Mouse (Mus musculus): ENCODE measurements around the gene Tmem87b. TPM values are rescaled to one million over a fixed set of nuclear protein-coding genes. Genes with fewer than 3 reads are reported as not detected.

Tmem87b gene
- polyA plus RNA-seq, 1 experiment from 2014 or later = 25.3 TPM

GRCm38 (mm10) chr2:128862636-128863035 is 44.7 kb downstream of the Tmem87b start, which contains the start of gene Fbln7:
TSS of gene Fbln7 (plus strand) at chr2:128862981.
- Histone ChIP-seq H3K4me2 (ENCODE audit: low read depth, low read length) (peak within 1 kb of the TSS; percentile 98), H3K27ac (ENCODE audit: low read length) (no peak within 1 kb of the TSS), H3K4me3 (ENCODE audit: low read length) (peak within 1 kb of the TSS; percentile 59), H3K4me1 (ENCODE audit: control insufficient read depth, insufficient read depth, low read length) (0 out of 2 replicates have a peak, but pooled peaks cover 2% of the 10 kb centered on the region), H3K9me3 (replicated peaks; ENCODE audit: control insufficient read depth, low read length) (no peaks in the 10 kb centered on the region), H3K27me3 (ENCODE audit: control insufficient read depth, insufficient read depth, low read length) (peaks cover 21% of the 10 kb centered on the region), H3K36me3 (ENCODE audit: control insufficient read depth, insufficient read depth) (no peaks in the 10 kb centered on the region), H3K9ac (ENCODE audit: low read length) (peak within 1 kb of the TSS; percentile 69)
- no peak for ATAC-seq (replicated peaks; ENCODE audit: extremely low read depth, insufficient read depth, low FRiP score)
- 90% methylated on average over 9 of the region's 9 CpGs for WGBS

DNA sequence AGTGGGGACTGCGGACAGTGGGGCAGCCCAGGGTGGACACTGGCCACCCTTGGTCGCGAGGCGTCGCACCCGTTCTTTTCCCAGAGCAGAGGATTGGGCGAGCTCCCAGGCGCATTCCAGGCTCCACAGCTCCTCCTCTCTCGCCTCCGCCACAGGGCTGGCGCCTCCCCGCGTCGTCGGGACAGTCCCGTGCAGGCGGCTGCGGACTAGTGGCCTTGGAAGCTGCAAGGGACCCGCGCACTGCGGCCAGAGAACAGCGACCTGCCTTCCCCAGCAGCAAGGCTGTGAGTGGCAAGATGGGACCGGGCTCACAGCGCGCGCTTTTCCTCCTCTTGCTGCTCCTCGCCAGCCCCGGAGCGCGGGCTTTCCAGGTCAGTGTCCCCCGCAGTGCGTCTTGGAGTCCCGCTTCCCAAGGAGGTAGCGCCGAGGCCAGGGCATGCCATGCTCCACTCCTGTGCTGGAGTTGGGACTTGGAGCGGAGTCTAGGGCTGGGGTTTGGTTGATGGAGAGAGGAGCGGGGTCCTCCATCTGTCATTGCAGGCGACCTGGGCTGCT is 45.9 kb downstream of the Tmem87b start:
- H3K4me1 ChIP-seq (ENCODE audit: control insufficient read depth, insufficient read depth, low read length) = 0 out of 2 replicates have a peak, but pooled peaks cover 2% of the 10 kb centered on the region
- no peaks in the 10 kb centered on the region for H3K36me3 ChIP-seq (ENCODE audit: control insufficient read depth, insufficient read depth)
- ATAC-seq (replicated peaks; ENCODE audit: extremely low read depth, insufficient read depth, low FRiP score) = peak; percentile 86
- no peaks in the 10 kb centered on the region for H3K9me3 ChIP-seq (replicated peaks; ENCODE audit: control insufficient read depth, low read length)
- WGBS = under 1% methylated on average over 38 of the region's 38 CpGs
- peak overlapping the region; percentile 98 for H3K4me2 ChIP-seq (ENCODE audit: low read depth, low read length)
- H3K27ac ChIP-seq (ENCODE audit: low read length) = no peak overlapping the region
- H3K9ac ChIP-seq (ENCODE audit: low read length) = peak overlapping the region; percentile 69
- H3K27me3 ChIP-seq (ENCODE audit: control insufficient read depth, insufficient read depth, low read length) = peaks cover 21% of the 10 kb centered on the region
- peak overlapping the region; percentile 59 for H3K4me3 ChIP-seq (ENCODE audit: low read length)

DNA sequence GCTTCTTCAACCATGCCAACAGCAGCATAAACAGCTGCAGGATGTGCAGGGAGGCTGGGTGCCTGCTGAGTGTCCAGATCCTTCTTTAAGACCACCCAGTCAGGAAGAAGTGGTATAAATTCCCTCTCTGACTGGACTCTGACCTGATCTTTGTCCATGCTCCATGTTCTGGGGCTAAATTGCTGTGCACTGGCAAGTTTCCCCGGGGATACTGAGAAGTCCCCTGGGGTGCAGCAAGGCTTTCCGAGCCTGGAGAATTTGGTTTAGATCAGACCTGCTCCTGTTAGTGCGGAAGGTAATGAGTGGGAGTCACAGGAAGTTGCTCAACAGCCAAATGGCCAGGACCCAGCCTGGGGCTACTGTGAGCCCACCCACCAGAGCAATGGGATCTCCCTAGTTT is 47.1 kb downstream of the Tmem87b start:
- Histone ChIP-seq H3K27ac (ENCODE audit: low read length) (no peak overlapping the region), H3K27me3 (ENCODE audit: control insufficient read depth, insufficient read depth, low read length) (peaks cover 21% of the 10 kb centered on the region), H3K36me3 (ENCODE audit: control insufficient read depth, insufficient read depth) (no peaks in the 10 kb centered on the region), H3K4me2 (ENCODE audit: low read depth, low read length) (no peak overlapping the region), H3K4me1 (ENCODE audit: control insufficient read depth, insufficient read depth, low read length) (0 out of 2 replicates have a peak, but pooled peaks cover 2% of the 10 kb centered on the region), H3K9me3 (replicated peaks; ENCODE audit: control insufficient read depth, low read length) (no peaks in the 10 kb centered on the region), H3K4me3 (ENCODE audit: low read length) (no peak overlapping the region), H3K9ac (ENCODE audit: low read length) (no peak overlapping the region)
- 33% methylated on average over 3 of the region's 3 CpGs for WGBS
- no peak for ATAC-seq (replicated peaks; ENCODE audit: extremely low read depth, insufficient read depth, low FRiP score)

DNA sequence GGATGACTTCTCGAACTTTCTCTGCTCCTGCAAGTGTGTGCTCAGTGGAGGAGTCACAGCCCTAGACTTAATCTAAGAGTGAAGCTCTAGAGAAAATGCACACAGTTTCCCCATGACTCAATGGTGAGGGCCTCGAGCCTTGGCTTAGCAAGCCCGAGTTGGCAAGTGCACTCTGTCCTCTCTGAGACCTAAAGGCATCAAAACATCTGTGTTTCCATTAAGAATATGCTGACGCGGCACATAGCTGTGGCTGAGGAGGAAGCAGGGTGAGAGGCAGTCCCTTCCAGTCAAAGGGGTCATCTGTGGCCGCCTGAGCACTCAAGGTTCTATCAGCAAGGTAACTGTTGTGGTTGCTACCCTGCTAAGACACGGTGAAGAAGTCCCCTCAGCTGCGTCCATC is 53.7 kb downstream of the Tmem87b start:
- Histone ChIP-seq H3K27ac (ENCODE audit: low read length) (no peak overlapping the region), H3K36me3 (ENCODE audit: control insufficient read depth, insufficient read depth) (no peaks in the 10 kb centered on the region), H3K27me3 (ENCODE audit: control insufficient read depth, insufficient read depth, low read length) (no peaks in the 10 kb centered on the region; the same call in 1 of the 2 replicates), H3K4me2 (ENCODE audit: low read depth, low read length) (no peak overlapping the region), H3K9ac (ENCODE audit: low read length) (no peak overlapping the region), H3K9me3 (replicated peaks; ENCODE audit: control insufficient read depth, low read length) (no peaks in the 10 kb centered on the region), H3K4me1 (ENCODE audit: control insufficient read depth, insufficient read depth, low read length) (no peaks in the 10 kb centered on the region), H3K4me3 (ENCODE audit: low read length) (no peak overlapping the region)
- no peak for ATAC-seq (replicated peaks; ENCODE audit: extremely low read depth, insufficient read depth, low FRiP score)
- WGBS = 64% methylated on average over 8 of the region's 8 CpGs

DNA sequence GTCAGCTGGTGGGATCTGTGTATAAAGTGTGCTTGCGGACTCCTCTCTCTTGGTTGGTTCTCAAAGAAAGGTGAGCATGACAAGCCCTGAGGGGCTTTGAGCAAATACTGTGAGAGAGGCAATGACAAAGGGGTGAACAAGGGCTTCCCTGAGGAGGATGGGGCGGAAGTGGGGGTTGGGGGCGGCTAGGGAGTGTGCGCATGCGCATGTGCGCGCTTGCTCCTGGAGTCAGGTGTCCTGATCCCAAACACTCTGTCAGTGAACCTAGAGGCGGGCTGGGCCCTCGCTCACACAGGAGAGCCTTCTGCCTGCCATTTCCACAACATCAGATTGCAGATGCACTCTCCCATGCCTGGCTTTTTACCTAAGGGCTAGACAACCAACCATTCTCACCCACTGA is 54.3 kb downstream of the Tmem87b start:
- Histone ChIP-seq H3K9me3 (replicated peaks; ENCODE audit: control insufficient read depth, low read length) (no peaks in the 10 kb centered on the region), H3K36me3 (ENCODE audit: control insufficient read depth, insufficient read depth) (no peaks in the 10 kb centered on the region), H3K27ac (ENCODE audit: low read length) (no peak overlapping the region), H3K4me2 (ENCODE audit: low read depth, low read length) (no peak overlapping the region), H3K9ac (ENCODE audit: low read length) (no peak overlapping the region), H3K4me3 (ENCODE audit: low read length) (no peak overlapping the region), H3K4me1 (ENCODE audit: control insufficient read depth, insufficient read depth, low read length) (no peaks in the 10 kb centered on the region), H3K27me3 (ENCODE audit: control insufficient read depth, insufficient read depth, low read length) (no peaks in the 10 kb centered on the region)
- ATAC-seq (replicated peaks; ENCODE audit: extremely low read depth, insufficient read depth, low FRiP score) = no peak
- WGBS = 92% methylated on average over 9 of the region's 9 CpGs

DNA sequence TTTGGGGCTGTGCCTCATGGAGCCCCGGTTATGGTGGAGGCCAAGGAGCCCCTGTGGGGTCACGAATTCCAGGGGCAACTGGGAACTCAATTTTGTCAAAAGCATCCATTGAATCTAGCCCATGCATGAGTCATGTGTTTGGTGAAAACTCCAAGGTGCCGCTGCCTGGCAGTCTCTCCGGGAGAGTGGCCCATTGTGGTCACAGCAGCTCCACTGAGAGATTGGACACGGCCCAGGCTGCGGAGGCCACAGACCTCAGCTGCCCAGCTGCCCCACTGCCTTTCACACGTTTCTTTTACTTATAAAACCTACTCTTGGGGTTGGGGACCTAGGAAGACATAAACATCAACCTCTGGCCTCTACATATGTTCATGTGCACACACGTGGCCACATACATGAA is 57.6 kb downstream of the Tmem87b start:
- H3K4me2 ChIP-seq (ENCODE audit: low read depth, low read length) = no peak overlapping the region
- H3K4me1 ChIP-seq (ENCODE audit: control insufficient read depth, insufficient read depth, low read length) = no peaks in the 10 kb centered on the region
- H3K9me3 ChIP-seq (replicated peaks; ENCODE audit: control insufficient read depth, low read length) = no peaks in the 10 kb centered on the region
- H3K27ac ChIP-seq (ENCODE audit: low read length) = no peak overlapping the region
- WGBS = 78% methylated on average over 8 of the region's 8 CpGs
- ATAC-seq (replicated peaks; ENCODE audit: extremely low read depth, insufficient read depth, low FRiP score) = no peak
- H3K9ac ChIP-seq (ENCODE audit: low read length) = no peak overlapping the region
- H3K4me3 ChIP-seq (ENCODE audit: low read length) = no peak overlapping the region
- H3K36me3 ChIP-seq (ENCODE audit: control insufficient read depth, insufficient read depth) = no peaks in the 10 kb centered on the region
- H3K27me3 ChIP-seq (ENCODE audit: control insufficient read depth, insufficient read depth, low read length) = no peaks in the 10 kb centered on the region

- Histone ChIP-seq H3K27me3 (ENCODE audit: control insufficient read depth, insufficient read depth, low read length) (no peaks in the 10 kb centered on the region), H3K4me2 (ENCODE audit: low read depth, low read length) (no peak overlapping the region), H3K9me3 (replicated peaks; ENCODE audit: control insufficient read depth, low read length) (no peaks in the 10 kb centered on the region), H3K4me3 (ENCODE audit: low read length) (no peak overlapping the region), H3K27ac (ENCODE audit: low read length) (no peak overlapping the region), H3K4me1 (ENCODE audit: control insufficient read depth, insufficient read depth, low read length) (no peaks in the 10 kb centered on the region), H3K9ac (ENCODE audit: low read length) (no peak overlapping the region), H3K36me3 (ENCODE audit: control insufficient read depth, insufficient read depth) (no peaks in the 10 kb centered on the region)
- 68% methylated on average over 4 of the region's 4 CpGs for WGBS
- no peak for ATAC-seq (replicated peaks; ENCODE audit: extremely low read depth, insufficient read depth, low FRiP score)
Measured at GRCm38 (mm10) chr2:128881236-128881635, 63.3 kb downstream of the Tmem87b start.

DNA sequence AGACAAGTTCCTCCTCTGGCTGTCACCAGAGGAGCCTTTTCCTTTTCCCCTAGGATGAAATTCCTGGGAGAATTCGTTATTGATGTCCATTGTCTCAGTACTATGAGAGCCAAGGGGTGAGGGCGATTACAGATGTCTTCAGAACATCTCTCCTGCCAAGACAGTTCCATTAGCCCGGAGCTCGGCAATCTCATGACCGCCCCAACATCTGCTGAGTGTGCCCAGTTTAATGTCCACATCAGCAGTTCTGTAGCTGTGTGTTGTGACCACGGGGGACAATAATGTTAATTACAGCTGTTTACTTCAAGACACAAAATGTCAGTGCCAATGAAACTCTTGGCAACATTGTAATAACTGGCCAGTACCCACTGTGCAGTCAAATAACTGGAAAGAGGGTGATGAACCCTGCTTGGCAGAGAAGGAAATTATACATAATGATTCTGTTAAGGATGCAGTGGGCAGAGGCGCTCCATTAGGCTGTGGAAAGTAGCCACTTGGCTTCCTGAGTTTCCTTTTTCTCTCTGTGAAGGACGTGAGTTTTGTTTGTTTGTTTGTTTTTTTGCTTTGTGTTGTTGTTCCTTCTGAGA is 67.4 kb downstream of the Tmem87b start:
- H3K4me3 ChIP-seq (ENCODE audit: low read length) = no peak overlapping the region
- H3K36me3 ChIP-seq (ENCODE audit: control insufficient read depth, insufficient read depth) = no peaks in the 10 kb centered on the region
- no peaks in the 10 kb centered on the region for H3K27me3 ChIP-seq (ENCODE audit: control insufficient read depth, insufficient read depth, low read length)
- H3K9ac ChIP-seq (ENCODE audit: low read length) = no peak overlapping the region
- H3K27ac ChIP-seq (ENCODE audit: low read length) = no peak overlapping the region
- ATAC-seq (replicated peaks; ENCODE audit: extremely low read depth, insufficient read depth, low FRiP score) = no peak
- H3K4me1 ChIP-seq (ENCODE audit: control insufficient read depth, insufficient read depth, low read length) = no peaks in the 10 kb centered on the region
- 80% methylated on average over 8 of the region's 8 CpGs for WGBS
- no peak overlapping the region for H3K4me2 ChIP-seq (ENCODE audit: low read depth, low read length)
- no peaks in the 10 kb centered on the region for H3K9me3 ChIP-seq (replicated peaks; ENCODE audit: control insufficient read depth, low read length)

DNA sequence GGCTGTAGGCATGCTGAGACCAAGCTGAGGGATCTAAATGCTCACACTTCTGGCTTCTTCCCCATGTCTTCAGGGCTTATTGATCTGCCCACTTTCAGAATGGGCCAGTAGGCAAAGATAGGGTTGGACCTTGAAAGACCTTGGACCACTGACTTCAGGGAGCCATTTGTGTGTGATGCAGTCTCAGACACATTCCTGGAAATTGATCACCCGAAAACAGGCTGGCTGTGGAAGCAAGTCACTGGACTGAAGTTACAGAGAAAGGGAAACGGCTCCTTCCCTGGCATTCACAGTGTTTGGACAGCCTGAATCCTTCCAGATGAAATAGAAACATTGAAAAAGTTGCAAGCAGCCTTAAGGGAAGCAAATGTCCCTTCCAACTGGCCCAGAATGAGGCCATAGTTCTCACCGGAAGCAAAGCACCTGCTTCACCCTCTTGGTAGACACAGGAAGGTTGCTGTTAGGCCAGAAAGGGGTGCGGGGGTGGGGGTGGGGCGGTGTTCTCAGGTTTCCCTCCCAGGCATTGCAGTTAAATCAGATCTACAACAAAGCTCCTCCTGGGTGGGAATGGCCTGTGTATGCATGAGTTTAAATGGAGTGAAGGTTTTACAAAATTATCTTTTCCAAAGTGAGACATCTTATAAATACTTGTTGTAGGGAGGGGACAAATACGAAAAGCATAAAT is 70.1 kb downstream of the Tmem87b start:
- Histone ChIP-seq H3K4me3 (ENCODE audit: low read length) (no peak overlapping the region), H3K36me3 (ENCODE audit: control insufficient read depth, insufficient read depth) (no peaks in the 10 kb centered on the region), H3K27ac (ENCODE audit: low read length) (no peak overlapping the region), H3K4me1 (ENCODE audit: control insufficient read depth, insufficient read depth, low read length) (peaks cover 5% of the 10 kb centered on the region; the same call in 1 of the 2 replicates), H3K9me3 (replicated peaks; ENCODE audit: control insufficient read depth, low read length) (peaks cover 3% of the 10 kb centered on the region; the same call in 1 of the 2 replicates), H3K27me3 (ENCODE audit: control insufficient read depth, insufficient read depth, low read length) (no peaks in the 10 kb centered on the region), H3K9ac (ENCODE audit: low read length) (no peak overlapping the region), H3K4me2 (ENCODE audit: low read depth, low read length) (no peak overlapping the region)
- ATAC-seq (replicated peaks; ENCODE audit: extremely low read depth, insufficient read depth, low FRiP score) = no peak
- 57% methylated on average over 6 of the region's 6 CpGs for WGBS
